Mouse (Mus musculus): ENCODE results near the gene Zfp644. TPM values are rescaled to one million over a fixed set of nuclear protein-coding genes. Genes with fewer than 3 reads are reported as not detected.

The Zfp644 gene
- total RNA-seq, 1 experiment: 65.6 TPM

DNA sequence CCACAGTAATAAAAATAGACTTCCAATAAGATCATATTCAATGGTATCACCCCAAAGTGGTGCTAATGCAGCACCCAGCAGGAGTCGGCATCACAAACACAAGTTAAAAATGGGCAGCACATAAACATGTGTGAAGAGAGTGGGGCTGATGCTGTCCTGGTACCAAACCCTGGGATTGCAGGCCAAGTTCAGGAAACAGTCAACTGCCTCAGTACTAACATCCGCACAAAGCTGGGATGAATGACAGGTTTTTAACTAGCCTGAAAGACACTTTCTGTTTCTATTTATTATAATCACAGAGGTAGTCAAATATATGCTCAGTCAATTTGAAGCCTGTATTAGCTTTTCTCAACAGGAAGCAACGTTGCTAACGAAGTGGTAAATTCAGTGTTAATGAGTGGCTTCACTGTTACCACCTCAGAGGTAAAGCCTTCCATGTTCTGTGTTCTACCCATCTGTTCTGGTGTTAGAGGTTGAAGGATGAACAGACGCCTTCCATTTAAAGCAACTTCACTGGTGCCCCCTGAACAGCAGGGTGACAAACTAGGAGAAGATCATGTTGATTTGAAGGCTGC, 56.8 kb downstream of the Zfp644 start:
- H3K27ac ChIP-seq (ENCODE audit: insufficient read depth, low read depth, low read length, poor library complexity, severe bottlenecking): no peak overlapping the region
- TF ChIP-seq ZNF384 (IDR thresholded peaks at IDR 0.05; ENCODE audit: low read depth, low read length) (no peak), HCFC1 (IDR thresholded peaks at IDR 0.05; ENCODE audit: borderline replicate concordance, insufficient read depth, low read length) (no peak), ZC3H11A (IDR thresholded peaks at IDR 0.05; ENCODE audit: borderline replicate concordance, low read depth, low read length) (no peak), CHD2 (IDR thresholded peaks at IDR 0.05; ENCODE audit: low read depth, low read length) (no peak), MAFK (IDR thresholded peaks at IDR 0.05; ENCODE audit: insufficient read depth, low read depth, low read length) (no peak)
- peaks cover 11% of the 10 kb centered on the region for H3K36me3 ChIP-seq (ENCODE audit: control insufficient read depth, insufficient read depth, low read length, poor library complexity, severe bottlenecking)
- H3K9ac ChIP-seq (ENCODE audit: insufficient read depth, low read depth, low read length, poor library complexity, severe bottlenecking): no peak overlapping the region
- no peaks in the 10 kb centered on the region for H3K4me1 ChIP-seq (ENCODE audit: control insufficient read depth in 2 of 2, insufficient read depth in 2 of 2, low read length in 2 of 2, poor library complexity in 1 of 2)
- no peak overlapping the region for H3K4me3 ChIP-seq (ENCODE audit: insufficient read depth in 1 of 2, low read depth in 1 of 2, low read length in 2 of 2, poor library complexity in 1 of 2, severe bottlenecking in 1 of 2)
- no peaks in the 10 kb centered on the region for H3K9me3 ChIP-seq (ENCODE audit: control insufficient read depth, insufficient read depth, low read depth, low read length)
- no peak for DNase-seq (ENCODE audit: low read depth, low spot score)
- in situ Hi-C loops (cut with MboI; ENCODE audit: low sequenced_read_pairs in 2 of 2, unreplicated experiment in 2 of 2): no loop called here

DNA sequence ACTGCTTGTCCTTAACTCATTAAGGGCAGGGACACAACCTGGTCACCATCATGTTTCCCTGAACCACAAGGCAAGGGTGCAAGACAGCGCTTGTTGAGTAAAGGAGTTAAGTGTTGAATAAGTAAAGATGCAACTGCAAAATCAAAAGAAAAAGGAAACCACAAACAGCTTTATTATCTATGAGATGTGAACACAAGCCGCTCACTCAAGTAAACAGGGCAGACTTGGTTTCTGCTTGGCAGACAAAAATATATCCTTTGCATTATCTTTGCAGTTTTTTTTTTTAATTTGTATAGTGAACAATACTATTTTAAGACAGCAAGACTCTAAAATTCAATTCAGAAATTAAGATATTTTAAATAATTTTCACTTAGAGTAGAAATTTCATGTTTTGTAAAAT, 57.5 kb downstream of the Zfp644 start:
- Histone ChIP-seq H3K27ac (ENCODE audit: insufficient read depth, low read depth, low read length, poor library complexity, severe bottlenecking) (no peak overlapping the region), H3K4me1 (ENCODE audit: control insufficient read depth in 2 of 2, insufficient read depth in 2 of 2, low read length in 2 of 2, poor library complexity in 1 of 2) (no peaks in the 10 kb centered on the region), H3K9me3 (ENCODE audit: control insufficient read depth, insufficient read depth, low read depth, low read length) (no peaks in the 10 kb centered on the region), H3K9ac (ENCODE audit: insufficient read depth, low read depth, low read length, poor library complexity, severe bottlenecking) (no peak overlapping the region), H3K36me3 (ENCODE audit: control insufficient read depth, insufficient read depth, low read length, poor library complexity, severe bottlenecking) (peaks cover 11% of the 10 kb centered on the region), H3K4me3 (ENCODE audit: insufficient read depth in 1 of 2, low read depth in 1 of 2, low read length in 2 of 2, poor library complexity in 1 of 2, severe bottlenecking in 1 of 2) (no peak overlapping the region)
- no peak for TF ChIP-seq HCFC1 (IDR thresholded peaks at IDR 0.05; ENCODE audit: borderline replicate concordance, insufficient read depth, low read length)
- TF ChIP-seq MAFK (IDR thresholded peaks at IDR 0.05; ENCODE audit: insufficient read depth, low read depth, low read length): no peak
- no peak for TF ChIP-seq ZC3H11A (IDR thresholded peaks at IDR 0.05; ENCODE audit: borderline replicate concordance, low read depth, low read length)
- no peak for TF ChIP-seq CHD2 (IDR thresholded peaks at IDR 0.05; ENCODE audit: low read depth, low read length)
- no peak for TF ChIP-seq ZNF384 (IDR thresholded peaks at IDR 0.05; ENCODE audit: low read depth, low read length)
- in situ Hi-C loops (cut with MboI; ENCODE audit: low sequenced_read_pairs in 2 of 2, unreplicated experiment in 2 of 2): no loop called here
- DNase-seq (ENCODE audit: low read depth, low spot score): no peak

DNA sequence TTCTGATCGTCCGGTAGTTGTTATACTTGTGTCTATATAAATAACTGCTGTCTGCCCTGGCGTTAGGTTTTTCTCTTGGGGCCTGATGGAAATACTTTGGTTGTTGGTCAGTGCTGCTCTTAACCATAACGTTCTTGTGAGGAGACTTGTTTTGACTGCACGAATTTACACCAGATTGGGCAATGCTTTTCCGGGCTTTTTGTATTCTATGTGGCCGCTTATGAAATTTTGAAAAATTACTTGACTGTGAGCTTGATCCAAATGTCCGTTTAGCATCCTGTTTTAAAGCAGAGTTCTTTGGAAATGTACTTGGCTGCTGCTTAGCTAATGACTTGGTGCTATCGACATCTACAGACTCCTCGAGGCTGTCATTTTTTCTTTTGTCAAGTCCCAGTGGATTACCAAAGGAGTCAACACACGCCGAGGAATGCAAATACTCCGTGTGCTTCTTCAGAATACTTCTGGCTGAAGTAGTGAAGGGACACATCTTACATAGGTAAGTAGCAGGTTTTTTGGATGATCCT, 60.6 kb downstream of the Zfp644 start:
- Histone ChIP-seq H3K36me3 (ENCODE audit: control insufficient read depth, insufficient read depth, low read length, poor library complexity, severe bottlenecking) (peaks cover 18% of the 10 kb centered on the region), H3K4me1 (ENCODE audit: control insufficient read depth in 2 of 2, insufficient read depth in 2 of 2, low read length in 2 of 2, poor library complexity in 1 of 2) (no peaks in the 10 kb centered on the region), H3K27ac (ENCODE audit: insufficient read depth, low read depth, low read length, poor library complexity, severe bottlenecking) (no peak overlapping the region), H3K9me3 (ENCODE audit: control insufficient read depth, insufficient read depth, low read depth, low read length) (no peaks in the 10 kb centered on the region), H3K9ac (ENCODE audit: insufficient read depth, low read depth, low read length, poor library complexity, severe bottlenecking) (no peak overlapping the region), H3K4me3 (ENCODE audit: insufficient read depth in 1 of 2, low read depth in 1 of 2, low read length in 2 of 2, poor library complexity in 1 of 2, severe bottlenecking in 1 of 2) (no peak overlapping the region)
- in situ Hi-C loops (cut with MboI; ENCODE audit: low sequenced_read_pairs in 2 of 2, unreplicated experiment in 2 of 2): no loop called here
- TF ChIP-seq ZNF384 (IDR thresholded peaks at IDR 0.05; ENCODE audit: low read depth, low read length) (no peak), ZC3H11A (IDR thresholded peaks at IDR 0.05; ENCODE audit: borderline replicate concordance, low read depth, low read length) (no peak), HCFC1 (IDR thresholded peaks at IDR 0.05; ENCODE audit: borderline replicate concordance, insufficient read depth, low read length) (no peak), CHD2 (IDR thresholded peaks at IDR 0.05; ENCODE audit: low read depth, low read length) (no peak), MAFK (IDR thresholded peaks at IDR 0.05; ENCODE audit: insufficient read depth, low read depth, low read length) (no peak)
- no peak for DNase-seq (ENCODE audit: low read depth, low spot score)

DNA sequence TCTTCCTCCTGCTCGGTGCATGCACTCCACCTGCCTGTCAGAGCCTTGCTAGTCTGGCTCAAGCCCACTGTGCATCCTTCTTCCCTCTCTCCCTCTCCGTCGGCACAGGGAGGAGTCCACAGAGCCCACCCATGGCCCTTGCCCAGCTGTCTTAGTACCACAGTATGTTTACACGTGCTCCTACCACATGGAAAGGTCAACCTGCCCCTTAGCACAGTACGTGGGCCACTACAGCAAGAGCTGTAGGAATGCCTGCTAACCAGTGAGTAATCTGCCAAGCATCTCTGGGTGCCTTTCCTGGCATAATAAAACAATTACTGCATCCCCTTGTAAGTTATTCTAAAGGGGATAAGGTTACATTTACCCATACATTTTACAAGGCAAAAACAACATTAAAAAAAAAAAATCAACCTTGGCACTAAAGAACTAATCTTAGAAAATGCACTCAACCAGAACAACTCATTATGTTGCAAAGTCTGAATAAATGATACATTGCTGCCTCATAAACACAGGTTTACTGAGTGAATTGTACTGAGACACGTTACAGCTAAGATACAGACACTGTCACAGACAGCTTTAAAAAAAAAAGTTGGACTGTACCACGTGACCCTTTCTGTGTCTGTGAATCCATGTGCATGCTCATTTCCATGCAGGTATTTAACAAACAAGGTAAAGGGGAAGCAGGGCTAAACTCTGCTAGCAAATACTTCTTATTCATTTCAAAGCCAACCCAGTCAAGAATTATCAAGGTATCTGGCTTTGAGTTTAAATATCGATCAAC, 68.5 kb downstream of the Zfp644 start:
- H3K27ac ChIP-seq (ENCODE audit: insufficient read depth, low read depth, low read length, poor library complexity, severe bottlenecking): no peak overlapping the region
- no peak for TF ChIP-seq ZC3H11A (IDR thresholded peaks at IDR 0.05; ENCODE audit: borderline replicate concordance, low read depth, low read length)
- TF ChIP-seq HCFC1 (IDR thresholded peaks at IDR 0.05; ENCODE audit: borderline replicate concordance, insufficient read depth, low read length): no peak
- no peak for TF ChIP-seq CHD2 (IDR thresholded peaks at IDR 0.05; ENCODE audit: low read depth, low read length)
- no peak for TF ChIP-seq ZNF384 (IDR thresholded peaks at IDR 0.05; ENCODE audit: low read depth, low read length)
- TF ChIP-seq MAFK (IDR thresholded peaks at IDR 0.05; ENCODE audit: insufficient read depth, low read depth, low read length): no peak
- no peak overlapping the region for H3K4me3 ChIP-seq (ENCODE audit: insufficient read depth in 1 of 2, low read depth in 1 of 2, low read length in 2 of 2, poor library complexity in 1 of 2, severe bottlenecking in 1 of 2)
- in situ Hi-C loops (cut with MboI; ENCODE audit: low sequenced_read_pairs in 2 of 2, unreplicated experiment in 2 of 2): no loop called here
- H3K9ac ChIP-seq (ENCODE audit: insufficient read depth, low read depth, low read length, poor library complexity, severe bottlenecking): no peak overlapping the region
- DNase-seq (ENCODE audit: low read depth, low spot score): no peak
- peaks cover 3% of the 10 kb centered on the region; the same call in 1 of the 2 replicates for H3K36me3 ChIP-seq (ENCODE audit: control insufficient read depth, insufficient read depth, low read length, poor library complexity, severe bottlenecking)
- no peaks in the 10 kb centered on the region; a peak in 1 of 4 replicates for H3K4me1 ChIP-seq (ENCODE audit: control insufficient read depth in 2 of 2, insufficient read depth in 2 of 2, low read length in 2 of 2, poor library complexity in 1 of 2)
- no peaks in the 10 kb centered on the region for H3K9me3 ChIP-seq (ENCODE audit: control insufficient read depth, insufficient read depth, low read depth, low read length)
